Mouse (Mus musculus) thymus, adult 2 months (tissue): ENCODE measurements around the gene Inafm2. TPM values are rescaled to one million over a fixed set of nuclear protein-coding genes. Genes with fewer than 3 reads are reported as not detected.

Source experiments
- DNase-seq: peaks from one replicate; pipeline ENCODE4 v3.0.0; 2021
- H3K27ac ChIP-seq: fragments of 200-500 bp; 2 replicates; pipeline ENCODE4 v1.5.1; 2012; ENCODE audit warnings: low read length, control low read depth; ENCODE audit not compliant: control insufficient read depth, insufficient read depth
- H3K27me3 ChIP-seq: fragments of 200-500 bp; 2 replicates; pipeline ENCODE4 v1.6.1; 2012; ENCODE audit warnings: mild to moderate bottlenecking, low read length, moderate library complexity, mixed read lengths; ENCODE audit not compliant: control insufficient read depth, insufficient read depth
- H3K36me3 ChIP-seq: fragments of 200-500 bp; 2 replicates; pipeline ENCODE4 v1.6.1; 2012; ENCODE audit warnings: mild to moderate bottlenecking, low read length, moderate library complexity; ENCODE audit not compliant: control insufficient read depth, insufficient read depth
- H3K4me1 ChIP-seq: fragments of 200-500 bp; replicated peaks from 2 replicates; pipeline ENCODE4 v1.6.1; 2012; ENCODE audit warnings: low read length; ENCODE audit not compliant: control insufficient read depth, insufficient read depth
- H3K4me3 ChIP-seq: fragments of 200-500 bp; 2 replicates; pipeline ENCODE4 v1.5.1; 2012; ENCODE audit warnings: mild to moderate bottlenecking, low read length, control low read depth, moderate library complexity; ENCODE audit not compliant: control insufficient read depth, insufficient read depth
- CTCF ChIP-seq: fragments of 200-500 bp; IDR thresholded peaks from 2 replicates; pipeline ENCODE4 v1.5.1; 2012; ENCODE audit warnings: mild to moderate bottlenecking, control low read depth, low read length, moderate library complexity, borderline replicate concordance; ENCODE audit not compliant: control insufficient read depth, poor library complexity, insufficient read depth; ENCODE audit errors: extremely low read depth
- POLR2A ChIP-seq: fragments of 200-500 bp; IDR thresholded peaks from 2 replicates; pipeline ENCODE4 v1.6.1; 2012; ENCODE audit warnings: mild to moderate bottlenecking, low read length, control low read depth, moderate library complexity; ENCODE audit not compliant: control insufficient read depth, poor library complexity, insufficient read depth; ENCODE audit errors: extremely low read depth
- WGBS: fragments of 180-500 bp; shearing (Covaris S2); methylation state at CpG from one replicate; pipeline ENCODE4 v1.1.7; 2018; 5-methylcytosine and 5-hydroxymethylcytosine counted together
- polyA plus RNA-seq: library from polyadenylated mRNA; depleted of rRNA; stranded (reverse); fragments of >200 nt; gene quantifications from 2 replicates; pipeline ENCODE4 v1.2.3, GENCODE M21; 2012

The Inafm2 gene
- polyA plus RNA-seq, 1 experiment = 18.9 TPM

DNA sequence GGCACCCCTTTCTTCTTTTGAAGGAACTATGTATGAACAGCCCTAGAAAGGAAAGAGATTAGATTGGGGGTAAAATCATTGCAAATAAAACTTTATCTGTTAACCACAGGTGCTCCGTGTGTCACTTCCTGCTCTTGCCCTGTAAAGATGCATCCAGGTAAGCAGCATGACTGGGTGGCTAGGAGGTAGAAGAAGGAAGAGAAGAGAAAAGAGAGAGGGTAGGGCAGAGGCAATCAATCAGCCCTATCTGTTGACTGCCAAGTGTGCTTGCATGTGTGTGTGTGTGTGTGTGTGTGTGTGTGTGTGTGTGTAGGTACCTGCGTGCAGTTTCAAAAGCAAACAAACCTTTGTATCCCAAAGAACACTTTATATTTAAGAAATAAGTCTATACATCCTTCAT is 29.0 kb downstream of the Inafm2 start:
- TF ChIP-seq CTCF (no peak), POLR2A (no peak)
- H3K36me3 ChIP-seq = no peaks in the 10 kb centered on the region
- no peaks in the 10 kb centered on the region for H3K27me3 ChIP-seq
- 41% methylated on average over 2 of the region's 2 CpGs for WGBS
- no peak for DNase-seq
- no peak overlapping the region for H3K4me3 ChIP-seq
- H3K27ac ChIP-seq = no peak overlapping the region
- H3K4me1 ChIP-seq = no peaks in the 10 kb centered on the region

GRCm38 (mm10) chr2:118775396-118775795 is 29.8 kb downstream of the Inafm2 start:
- TF ChIP-seq POLR2A (no peak), CTCF (no peak)
- Histone ChIP-seq H3K4me1 (peaks cover 8% of the 10 kb centered on the region; the same call in 1 of the 2 replicates), H3K36me3 (no peaks in the 10 kb centered on the region), H3K4me3 (no peak overlapping the region), H3K27me3 (no peaks in the 10 kb centered on the region), H3K27ac (no peak overlapping the region)
- no peak for DNase-seq
- WGBS = 4% methylated on average over 1 of the region's 1 CpGs

GRCm38 (mm10) chr2:118775846-118776245 is 30.3 kb downstream of the Inafm2 start:
- TF ChIP-seq CTCF (no peak), POLR2A (no peak)
- WGBS = 72% methylated on average over 4 of the region's 4 CpGs
- Histone ChIP-seq H3K36me3 (no peaks in the 10 kb centered on the region), H3K27ac (no peak overlapping the region), H3K4me3 (no peak overlapping the region), H3K4me1 (peaks cover 8% of the 10 kb centered on the region; the same call in 1 of the 2 replicates), H3K27me3 (no peaks in the 10 kb centered on the region)
- no peak for DNase-seq

GRCm38 (mm10) chr2:118776295-118776694 is 30.7 kb downstream of the Inafm2 start:
- H3K4me3 ChIP-seq = no peak overlapping the region
- no peak overlapping the region for H3K27ac ChIP-seq
- H3K36me3 ChIP-seq = no peaks in the 10 kb centered on the region
- H3K4me1 ChIP-seq = peaks cover 8% of the 10 kb centered on the region; the same call in 1 of the 2 replicates
- 69% methylated on average over 2 of the region's 2 CpGs for WGBS
- no peaks in the 10 kb centered on the region for H3K27me3 ChIP-seq
- TF ChIP-seq POLR2A (no peak), CTCF (no peak)
- DNase-seq = no peak

DNA sequence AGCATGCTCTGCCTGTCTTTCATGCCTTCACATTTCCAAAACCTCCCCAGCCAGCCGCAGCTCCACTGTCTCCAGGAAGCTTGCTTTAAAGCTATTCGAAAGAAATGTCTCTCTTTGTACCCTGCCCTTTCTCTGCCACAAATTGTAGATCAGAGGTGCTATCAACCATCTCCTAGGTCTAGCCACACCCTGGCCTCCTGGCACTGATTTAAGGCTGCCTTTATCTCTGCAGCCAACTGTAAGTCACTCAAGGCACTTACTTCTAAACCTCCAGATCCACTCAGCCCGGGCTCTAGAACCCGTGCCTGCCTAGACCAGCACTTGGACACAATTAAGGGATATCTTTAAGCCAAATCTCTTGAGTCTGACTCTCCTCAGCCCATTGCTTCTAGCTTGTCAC is 32.9 kb downstream of the Inafm2 start:
- Histone ChIP-seq H3K36me3 (no peaks in the 10 kb centered on the region), H3K27ac (no peak overlapping the region), H3K4me1 (peaks cover 8% of the 10 kb centered on the region; the same call in 1 of the 2 replicates), H3K4me3 (no peak overlapping the region), H3K27me3 (no peaks in the 10 kb centered on the region)
- WGBS = 83% methylated on average over 4 of the region's 4 CpGs
- DNase-seq = no peak
- no peak for TF ChIP-seq CTCF
- no peak for TF ChIP-seq POLR2A

DNA sequence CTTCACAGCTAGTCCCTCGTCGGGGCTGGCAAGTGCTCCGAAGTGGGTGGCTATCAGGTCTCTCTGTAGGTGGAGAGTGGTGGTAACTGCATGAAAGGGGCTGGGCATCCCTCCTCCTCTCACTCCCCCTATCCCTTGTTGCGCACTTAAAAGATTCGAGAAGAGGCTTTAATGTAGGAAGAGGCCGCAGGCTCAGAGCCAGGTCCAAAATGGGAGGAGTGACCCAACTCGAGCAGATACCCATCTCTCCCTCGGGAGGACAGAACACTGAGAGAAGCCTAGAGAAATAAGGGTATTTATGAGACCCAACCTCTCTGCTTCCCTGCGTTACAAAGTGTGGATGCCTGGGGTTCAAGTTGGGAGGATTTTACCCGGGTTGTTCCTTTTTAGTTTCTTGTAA is 33.5 kb downstream of the Inafm2 start:
- no peak for DNase-seq
- H3K36me3 ChIP-seq = no peaks in the 10 kb centered on the region
- no peak overlapping the region for H3K27ac ChIP-seq
- H3K4me3 ChIP-seq = no peak overlapping the region
- H3K27me3 ChIP-seq = no peaks in the 10 kb centered on the region
- 52% methylated on average over 10 of the region's 10 CpGs for WGBS
- TF ChIP-seq POLR2A (no peak), CTCF (no peak)
- peaks cover 8% of the 10 kb centered on the region; the same call in 1 of the 2 replicates for H3K4me1 ChIP-seq
